Mouse (Mus musculus): ENCODE measurements around the gene Atp9a.

DNA sequence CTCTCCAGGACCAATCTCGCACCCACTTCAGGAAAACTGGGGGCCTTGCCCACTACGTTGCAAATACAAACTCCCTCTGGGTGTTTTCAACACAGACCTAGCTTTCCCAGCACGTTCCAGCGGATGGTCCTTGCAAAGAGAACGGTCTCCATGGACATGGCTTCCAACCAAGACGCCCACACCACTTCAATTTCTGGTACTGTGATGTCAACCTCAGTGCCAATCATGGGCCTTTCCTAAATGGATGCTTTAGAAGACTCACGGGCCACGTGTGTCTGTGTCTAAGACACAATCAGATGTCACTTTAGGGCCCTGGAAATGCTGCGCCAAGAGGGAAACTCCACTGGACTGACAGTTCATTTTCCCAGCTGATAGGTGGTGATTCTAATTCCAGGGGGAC, 60.7 kb downstream of the Atp9a start:
- TF ChIP-seq CTCF (IDR thresholded peaks at IDR 0.05; ENCODE audit: extremely low read depth, insufficient read depth, insufficient read length, insufficient replicate concordance) (no peak), POLR2A (IDR thresholded peaks at IDR 0.05; ENCODE audit: low read depth, low read length) (no peak)
